Mouse (Mus musculus) testis, adult 2 months (tissue): ENCODE results near the gene Zfp462.

Source experiments
- CTCF ChIP-seq: fragments of 200-500 bp; IDR thresholded peaks from 2 replicates; pipeline ENCODE4 v1.5.1; 2012; ENCODE audit warnings: low read depth, mild to moderate bottlenecking, inconsistent platforms, low read length, moderate library complexity; ENCODE audit not compliant: control insufficient read depth, insufficient read depth, insufficient replicate concordance
- POLR2A ChIP-seq: fragments of 200-500 bp; IDR thresholded peaks from 2 replicates; pipeline ENCODE4 v1.6.1; 2012; ENCODE audit warnings: low read depth, mild to moderate bottlenecking, inconsistent platforms, low read length, moderate library complexity; ENCODE audit not compliant: control insufficient read depth

DNA sequence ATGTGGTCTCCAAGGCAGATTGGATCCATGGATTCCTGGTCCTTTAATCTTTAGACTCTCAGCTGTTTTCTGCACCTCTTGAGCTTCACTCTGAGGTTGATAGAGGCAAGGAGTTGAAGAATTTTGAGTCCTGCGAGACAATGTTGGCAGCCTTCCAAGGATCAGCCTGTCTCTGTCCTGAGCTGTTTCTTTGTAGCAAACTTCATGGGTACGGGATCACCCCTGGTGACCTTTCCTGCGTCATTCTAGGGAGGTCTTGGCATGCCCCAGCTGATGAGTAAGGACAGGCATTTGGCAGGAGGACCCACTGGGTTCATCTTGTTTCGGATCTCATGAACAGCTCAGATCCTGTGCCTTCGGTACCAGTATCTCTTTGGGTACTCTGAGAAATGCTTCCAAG lies 22.9 kb downstream of the Zfp462 start:
- 0 out of 2 replicates have a peak, but pooled peaks have one; percentile 38 for TF ChIP-seq POLR2A
- TF ChIP-seq CTCF = no peak
